Mouse (Mus musculus): Measurements from ENCODE around the gene Opa1. TPM values are rescaled to one million over a fixed set of nuclear protein-coding genes. Genes with fewer than 3 reads are reported as not detected.

The Opa1 gene
- polyA plus RNA-seq, 1 experiment, result 41.2 TPM

- DNase-seq (ENCODE audit: low read depth), result no peak
- TF ChIP-seq CTCF (IDR thresholded peaks at IDR 0.05; ENCODE audit: borderline replicate concordance, extremely low read depth, insufficient read depth, insufficient read length), result no peak
These were observed 101.5 kb downstream of the Opa1 start for GRCm38 (mm10) chr16:29680548-29681175.

DNA sequence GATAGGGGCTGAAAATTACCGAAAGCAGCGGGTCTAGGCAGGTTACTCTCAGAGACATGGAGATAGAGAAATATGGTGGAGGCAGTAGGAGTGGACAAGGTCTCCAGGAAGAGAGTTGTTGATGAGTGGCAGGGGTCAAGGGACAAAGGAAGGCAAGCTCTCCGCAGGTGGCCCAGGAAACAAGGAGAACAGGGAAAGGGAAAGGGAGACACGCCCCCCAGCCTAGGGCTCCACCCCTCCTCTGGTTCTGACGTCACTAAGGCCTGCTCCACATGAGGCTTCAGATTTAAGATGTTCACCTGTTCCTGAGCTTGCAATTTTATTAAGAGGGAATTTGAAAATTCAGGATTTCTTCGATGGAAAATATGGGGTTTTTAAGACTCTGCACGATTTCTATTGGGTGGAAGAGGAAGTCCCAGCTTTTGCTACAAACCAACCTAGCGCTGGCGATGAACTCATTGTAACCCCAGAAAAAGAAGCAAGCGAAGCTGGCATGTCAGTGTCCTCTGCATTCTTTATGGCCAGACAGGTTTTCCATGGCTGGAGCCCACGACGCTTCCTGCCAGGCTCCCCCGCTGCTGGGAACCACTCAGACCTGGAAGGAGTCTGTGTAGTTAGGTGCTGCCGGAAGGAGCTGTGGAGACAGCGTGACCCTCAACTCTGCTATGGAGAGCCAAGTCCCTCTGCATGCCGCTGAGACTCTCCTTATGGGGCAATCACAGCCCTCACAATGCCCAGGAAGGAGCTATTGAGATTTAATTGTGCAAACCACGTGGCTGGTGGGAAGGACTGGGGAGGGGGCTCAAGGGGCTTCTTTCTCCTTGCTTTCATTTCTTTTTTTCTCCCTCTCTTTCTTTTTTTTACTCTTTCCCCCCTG, 103.7 kb downstream of the Opa1 start:
- TF ChIP-seq POLR2A (IDR thresholded peaks at IDR 0.05; ENCODE audit: borderline replicate concordance, extremely low read depth, insufficient read depth, insufficient read length, poor library complexity, severe bottlenecking) (no peak), CTCF (IDR thresholded peaks at IDR 0.05; ENCODE audit: borderline replicate concordance, extremely low read depth, insufficient read depth, insufficient read length) (no peak)
- DNase-seq (ENCODE audit: low read depth), result peak; percentile 73

DNA sequence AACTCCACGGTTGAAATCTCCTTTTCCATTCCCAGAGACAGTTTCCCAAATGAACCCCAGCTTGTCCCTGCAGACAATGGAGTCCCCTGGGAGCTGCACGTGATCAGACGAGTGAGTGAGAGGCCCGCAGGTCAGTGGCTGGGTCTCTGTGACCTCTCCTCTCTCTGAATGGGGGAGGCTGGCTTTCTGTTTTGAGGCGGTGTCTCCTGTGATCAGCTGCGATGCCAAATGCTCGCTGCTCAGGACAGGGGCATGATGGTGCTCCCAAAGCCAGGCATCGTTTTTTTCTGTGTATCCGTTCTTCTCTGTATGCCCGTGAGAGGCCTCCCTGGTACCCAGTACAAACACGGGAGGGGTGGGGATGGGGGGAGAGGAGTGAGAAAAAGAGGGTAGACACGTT, 104.4 kb downstream of the Opa1 start:
- DNase-seq (ENCODE audit: low read depth), result peak; percentile 82

GRCm38 (mm10) chr16:29684111-29684510, 105.0 kb downstream of the Opa1 start:
- DNase-seq (ENCODE audit: low read depth), result peak; percentile 22

More for the DNA sequence above, 104.4 kb downstream of the Opa1 start:
- no peak for TF ChIP-seq POLR2A (IDR thresholded peaks at IDR 0.05; ENCODE audit: borderline replicate concordance, extremely low read depth, insufficient read depth, insufficient read length, poor library complexity, severe bottlenecking)
- no peak for TF ChIP-seq CTCF (IDR thresholded peaks at IDR 0.05; ENCODE audit: borderline replicate concordance, extremely low read depth, insufficient read depth, insufficient read length)

GRCm38 (mm10) chr16:29684641-29685040, 105.5 kb downstream of the Opa1 start:
- no peak for DNase-seq (ENCODE audit: low read depth)
- TF ChIP-seq CTCF (IDR thresholded peaks at IDR 0.05; ENCODE audit: borderline replicate concordance, extremely low read depth, insufficient read depth, insufficient read length), result no peak
- TF ChIP-seq POLR2A (IDR thresholded peaks at IDR 0.05; ENCODE audit: borderline replicate concordance, extremely low read depth, insufficient read depth, insufficient read length, poor library complexity, severe bottlenecking), result no peak

More at GRCm38 (mm10) chr16:29684111-29684510, 105.0 kb downstream of the Opa1 start:
- no peak for TF ChIP-seq POLR2A (IDR thresholded peaks at IDR 0.05; ENCODE audit: borderline replicate concordance, extremely low read depth, insufficient read depth, insufficient read length, poor library complexity, severe bottlenecking)
- TF ChIP-seq CTCF (IDR thresholded peaks at IDR 0.05; ENCODE audit: borderline replicate concordance, extremely low read depth, insufficient read depth, insufficient read length), result no peak

DNA sequence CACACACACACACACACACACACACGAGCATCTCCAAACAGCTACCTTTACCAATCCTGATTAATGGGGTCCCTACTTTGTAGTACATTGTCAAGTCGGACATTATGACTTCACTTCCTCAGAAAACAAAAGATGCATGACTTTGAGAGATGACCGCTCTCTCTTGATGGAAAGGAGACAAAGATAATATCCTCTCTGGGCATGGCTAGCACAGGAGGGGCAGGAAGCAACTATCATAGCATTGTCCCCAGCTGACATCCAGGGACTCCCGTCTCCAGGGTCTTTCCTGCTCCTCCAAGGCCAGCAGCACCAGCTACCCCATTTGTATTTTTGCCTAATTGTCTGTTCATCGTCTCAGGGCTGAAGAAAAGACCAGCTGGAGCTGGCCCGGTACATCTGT, 107.0 kb downstream of the Opa1 start:
- peak; percentile 19 for DNase-seq (ENCODE audit: low read depth)
- TF ChIP-seq POLR2A (IDR thresholded peaks at IDR 0.05; ENCODE audit: borderline replicate concordance, extremely low read depth, insufficient read depth, insufficient read length, poor library complexity, severe bottlenecking) (no peak), CTCF (IDR thresholded peaks at IDR 0.05; ENCODE audit: borderline replicate concordance, extremely low read depth, insufficient read depth, insufficient read length) (no peak)

GRCm38 (mm10) chr16:29687987-29688885, 109.1 kb downstream of the Opa1 start:
- peak; percentile 53 for DNase-seq (ENCODE audit: low read depth)
- TF ChIP-seq POLR2A (IDR thresholded peaks at IDR 0.05; ENCODE audit: borderline replicate concordance, extremely low read depth, insufficient read depth, insufficient read length, poor library complexity, severe bottlenecking) (no peak), CTCF (IDR thresholded peaks at IDR 0.05; ENCODE audit: borderline replicate concordance, extremely low read depth, insufficient read depth, insufficient read length) (no peak)

GRCm38 (mm10) chr16:29689187-29689819, 110.2 kb downstream of the Opa1 start:
- DNase-seq (ENCODE audit: low read depth), result no peak

GRCm38 (mm10) chr16:29693025-29693682, 114.0 kb downstream of the Opa1 start:
- TF ChIP-seq CTCF (IDR thresholded peaks at IDR 0.05; ENCODE audit: borderline replicate concordance, extremely low read depth, insufficient read depth, insufficient read length) (no peak), POLR2A (IDR thresholded peaks at IDR 0.05; ENCODE audit: borderline replicate concordance, extremely low read depth, insufficient read depth, insufficient read length, poor library complexity, severe bottlenecking) (no peak)
- peak; percentile 48 for DNase-seq (ENCODE audit: low read depth)

More at GRCm38 (mm10) chr16:29689187-29689819, 110.2 kb downstream of the Opa1 start:
- TF ChIP-seq CTCF (IDR thresholded peaks at IDR 0.05; ENCODE audit: borderline replicate concordance, extremely low read depth, insufficient read depth, insufficient read length) (no peak), POLR2A (IDR thresholded peaks at IDR 0.05; ENCODE audit: borderline replicate concordance, extremely low read depth, insufficient read depth, insufficient read length, poor library complexity, severe bottlenecking) (no peak)

- DNase-seq (ENCODE audit: low read depth), result peak; percentile 45
- TF ChIP-seq POLR2A (IDR thresholded peaks at IDR 0.05; ENCODE audit: borderline replicate concordance, extremely low read depth, insufficient read depth, insufficient read length, poor library complexity, severe bottlenecking) (no peak), CTCF (IDR thresholded peaks at IDR 0.05; ENCODE audit: borderline replicate concordance, extremely low read depth, insufficient read depth, insufficient read length) (no peak)
These were observed 114.8 kb downstream of the Opa1 start for GRCm38 (mm10) chr16:29693791-29694419.

Measured in brain, embryonic 14.5 days (tissue).